Mouse (Mus musculus) kidney, embryonic 15.5 days (tissue): Measurements from ENCODE around the gene Lrrc8c. TPM values are rescaled to one million over a fixed set of nuclear protein-coding genes. Genes with fewer than 3 reads are reported as not detected.

Source experiments
- ATAC-seq: fragments of 200-750 bp; cut with Nextera tagmentation; replicated peaks from 2 replicates; pipeline ENCODE4 v1.8.0; 2017; ENCODE audit warnings: moderate TSS enrichment; ENCODE audit not compliant: low FRiP score
- H3K27ac ChIP-seq: fragments of 300-500 bp; sonication (generic); 2 replicates; pipeline ENCODE4 v1.5.1; 2015; ENCODE audit warnings: mild to moderate bottlenecking, inconsistent platforms
- H3K27me3 ChIP-seq: fragments of 300-500 bp; sonication (generic); 2 replicates; pipeline ENCODE4 v1.6.1; 2015; ENCODE audit warnings: inconsistent platforms
- H3K36me3 ChIP-seq: fragments of 300-500 bp; sonication (generic); 2 replicates; pipeline ENCODE4 v1.6.1; 2015; ENCODE audit warnings: inconsistent platforms
- H3K4me1 ChIP-seq: fragments of 300-500 bp; sonication (generic); 2 replicates; pipeline ENCODE4 v1.6.1; 2015; ENCODE audit warnings: inconsistent platforms
- H3K4me2 ChIP-seq: fragments of 300-500 bp; sonication (generic); 2 replicates; pipeline ENCODE4 v1.6.1; 2015; ENCODE audit warnings: moderate library complexity, mild to moderate bottlenecking, inconsistent platforms
- H3K4me3 ChIP-seq: fragments of 300-500 bp; sonication (generic); replicated peaks from 2 replicates; pipeline ENCODE4 v1.5.1; 2015; ENCODE audit warnings: mild to moderate bottlenecking, inconsistent platforms
- H3K9ac ChIP-seq: fragments of 300-500 bp; sonication (generic); 2 replicates; pipeline ENCODE4 v1.6.1; 2015; ENCODE audit warnings: mild to moderate bottlenecking, inconsistent platforms
- H3K9me3 ChIP-seq: fragments of 300-500 bp; sonication (generic); replicated peaks from 2 replicates; pipeline ENCODE4 v1.6.1; 2016; ENCODE audit warnings: inconsistent platforms
- WGBS: fragments of 180-500 bp; shearing (Covaris S2); methylation state at CpG from one replicate; pipeline ENCODE4 v1.1.7; 2015; ENCODE audit warnings: mixed read lengths; 5-methylcytosine and 5-hydroxymethylcytosine counted together
- polyA plus RNA-seq: library from polyadenylated mRNA; unstranded; fragments of >200 nt; fragmentation: Nextera tagmentation; extraction: Ambion mirVana; gene quantifications from 2 replicates; pipeline ENCODE4 v1.2.1, GENCODE M21; 2015

The Lrrc8c gene
- polyA plus RNA-seq, 1 experiment from 2014 or later: 18.4 TPM

- Histone ChIP-seq H3K36me3 (no peaks in the 10 kb centered on the region), H3K9me3 (no peaks in the 10 kb centered on the region), H3K4me1 (peaks cover 16% of the 10 kb centered on the region), H3K4me2 (no peak overlapping the region), H3K4me3 (no peak overlapping the region), H3K9ac (no peak overlapping the region), H3K27ac (no peak overlapping the region), H3K27me3 (0 out of 2 replicates have a peak, but pooled peaks cover 6% of the 10 kb centered on the region)
- ATAC-seq: no peak
- WGBS: 87% methylated on average over 7 of the region's 7 CpGs
Measured at GRCm38 (mm10) chr5:105493377-105493776, 25.8 kb upstream of the Lrrc8c start.

GRCm38 (mm10) chr5:105494246-105494917 lies 24.8 kb upstream of the Lrrc8c start:
- Histone ChIP-seq H3K27me3 (0 out of 2 replicates have a peak, but pooled peaks cover 6% of the 10 kb centered on the region), H3K9ac (no peak overlapping the region), H3K36me3 (no peaks in the 10 kb centered on the region), H3K4me1 (peaks cover 16% of the 10 kb centered on the region), H3K27ac (no peak overlapping the region), H3K4me3 (no peak overlapping the region), H3K9me3 (no peaks in the 10 kb centered on the region), H3K4me2 (peak overlapping the region; percentile 60)
- no peak; the same call in 1 of the 2 replicates for ATAC-seq
- WGBS: 49% methylated on average over 10 of the region's 10 CpGs

GRCm38 (mm10) chr5:105494918-105495901 lies 24.0 kb upstream of the Lrrc8c start:
- Histone ChIP-seq H3K4me2 (peak overlapping the region; percentile 60), H3K9ac (no peak overlapping the region), H3K4me3 (peak overlapping the region; percentile 27), H3K9me3 (no peaks in the 10 kb centered on the region), H3K27ac (no peak overlapping the region), H3K27me3 (0 out of 2 replicates have a peak, but pooled peaks cover 6% of the 10 kb centered on the region), H3K4me1 (peaks cover 16% of the 10 kb centered on the region), H3K36me3 (no peaks in the 10 kb centered on the region)
- WGBS: 7% methylated on average over 23 of the region's 24 CpGs
- ATAC-seq: peak; percentile 85

- Histone ChIP-seq H3K4me1 (peaks cover 22% of the 10 kb centered on the region), H3K9me3 (no peaks in the 10 kb centered on the region), H3K4me2 (no peak overlapping the region), H3K4me3 (no peak overlapping the region), H3K36me3 (no peaks in the 10 kb centered on the region), H3K9ac (no peak overlapping the region), H3K27ac (no peak overlapping the region), H3K27me3 (0 out of 2 replicates have a peak, but pooled peaks cover 6% of the 10 kb centered on the region)
- no peak for ATAC-seq
- 89% methylated on average over 4 of the region's 4 CpGs for WGBS
Measured at GRCm38 (mm10) chr5:105496133-105496532, 23.1 kb upstream of the Lrrc8c start.

- H3K4me3 ChIP-seq: no peak overlapping the region
- no peak overlapping the region for H3K9ac ChIP-seq
- WGBS: 83% methylated on average over 7 of the region's 7 CpGs
- H3K9me3 ChIP-seq: no peaks in the 10 kb centered on the region
- H3K4me2 ChIP-seq: no peak overlapping the region
- H3K4me1 ChIP-seq: peaks cover 22% of the 10 kb centered on the region
- no peaks in the 10 kb centered on the region for H3K36me3 ChIP-seq
- H3K27me3 ChIP-seq: 0 out of 2 replicates have a peak, but pooled peaks cover 6% of the 10 kb centered on the region
- no peak overlapping the region for H3K27ac ChIP-seq
- no peak for ATAC-seq
Measured at GRCm38 (mm10) chr5:105496586-105496985, 22.6 kb upstream of the Lrrc8c start.

- no peaks in the 10 kb centered on the region for H3K36me3 ChIP-seq
- 66% methylated on average over 4 of the region's 4 CpGs for WGBS
- no peak overlapping the region for H3K27ac ChIP-seq
- H3K4me2 ChIP-seq: no peak overlapping the region
- H3K9ac ChIP-seq: no peak overlapping the region
- ATAC-seq: no peak
- no peak overlapping the region for H3K4me3 ChIP-seq
- no peaks in the 10 kb centered on the region for H3K9me3 ChIP-seq
- H3K4me1 ChIP-seq: peaks cover 22% of the 10 kb centered on the region
- 0 out of 2 replicates have a peak, but pooled peaks cover 6% of the 10 kb centered on the region for H3K27me3 ChIP-seq
Measured at GRCm38 (mm10) chr5:105498429-105499000, 20.7 kb upstream of the Lrrc8c start.

GRCm38 (mm10) chr5:105499396-105499795 lies 19.8 kb upstream of the Lrrc8c start:
- H3K9me3 ChIP-seq: no peaks in the 10 kb centered on the region
- 0 out of 2 replicates have a peak, but pooled peaks cover 6% of the 10 kb centered on the region for H3K27me3 ChIP-seq
- H3K4me1 ChIP-seq: peaks cover 19% of the 10 kb centered on the region
- no peak for ATAC-seq
- H3K36me3 ChIP-seq: no peaks in the 10 kb centered on the region
- no peak overlapping the region for H3K27ac ChIP-seq
- H3K4me3 ChIP-seq: no peak overlapping the region
- 79% methylated on average over 1 of the region's 1 CpGs for WGBS
- no peak overlapping the region for H3K9ac ChIP-seq
- no peak overlapping the region for H3K4me2 ChIP-seq

- Histone ChIP-seq H3K4me3 (no peak overlapping the region), H3K4me2 (no peak overlapping the region), H3K27ac (no peak overlapping the region), H3K9me3 (no peaks in the 10 kb centered on the region), H3K4me1 (peaks cover 9% of the 10 kb centered on the region), H3K27me3 (0 out of 2 replicates have a peak, but pooled peaks cover 6% of the 10 kb centered on the region), H3K9ac (no peak overlapping the region), H3K36me3 (no peaks in the 10 kb centered on the region)
- 51% methylated on average over 12 of the region's 12 CpGs for WGBS
- no peak for ATAC-seq
Measured at GRCm38 (mm10) chr5:105500132-105501121, 18.8 kb upstream of the Lrrc8c start.

- WGBS: 75% methylated on average over 3 of the region's 3 CpGs
- Histone ChIP-seq H3K4me3 (no peak overlapping the region), H3K4me2 (no peak overlapping the region), H3K9ac (no peak overlapping the region), H3K36me3 (no peaks in the 10 kb centered on the region), H3K27ac (no peak overlapping the region), H3K4me1 (peaks cover 5% of the 10 kb centered on the region; the same call in 1 of the 2 replicates), H3K27me3 (no peaks in the 10 kb centered on the region), H3K9me3 (no peaks in the 10 kb centered on the region)
- no peak for ATAC-seq
Measured at GRCm38 (mm10) chr5:105501136-105501535, 18.1 kb upstream of the Lrrc8c start.

- ATAC-seq: no peak
- WGBS: 93% methylated on average over 6 of the region's 6 CpGs
- no peak overlapping the region for H3K4me2 ChIP-seq
- no peak overlapping the region for H3K4me3 ChIP-seq
- no peaks in the 10 kb centered on the region for H3K4me1 ChIP-seq
- no peaks in the 10 kb centered on the region for H3K36me3 ChIP-seq
- H3K27me3 ChIP-seq: no peaks in the 10 kb centered on the region
- H3K9me3 ChIP-seq: no peaks in the 10 kb centered on the region
- no peak overlapping the region for H3K27ac ChIP-seq
- no peak overlapping the region for H3K9ac ChIP-seq
Measured at GRCm38 (mm10) chr5:105508813-105509212, 10.4 kb upstream of the Lrrc8c start.

GRCm38 (mm10) chr5:105512297-105512696 lies 6.9 kb upstream of the Lrrc8c start:
- Histone ChIP-seq H3K27ac (no peak overlapping the region), H3K36me3 (no peaks in the 10 kb centered on the region), H3K27me3 (peaks cover 9% of the 10 kb centered on the region; the same call in 1 of the 2 replicates), H3K9ac (no peak overlapping the region), H3K9me3 (no peaks in the 10 kb centered on the region), H3K4me2 (no peak overlapping the region), H3K4me1 (no peaks in the 10 kb centered on the region), H3K4me3 (no peak overlapping the region)
- 57% methylated on average over 4 of the region's 4 CpGs for WGBS
- no peak for ATAC-seq
